Mouse (Mus musculus) MEL (cell line): ENCODE data around the gene Glt8d2.
"Not testable (repeated sequence)": the region's sequence is repeated elsewhere in the genome, so short reads cannot be mapped to it uniquely, and the experiment has no call there.

Source experiments
- CHD2 ChIP-seq: IDR thresholded peaks from 2 replicates; pipeline ENCODE4 v1.6.1; 2011; ENCODE audit warnings: low read length, improper control_type of control experiment
- CTCF ChIP-seq, 3 experiments: IDR thresholded peaks in 2 of 3; conservative IDR thresholded peaks in 1 of 3; 2 replicates each; pipeline ENCODE4 v1.5.1; 2011 to 2012; ENCODE audit warnings: low read length in 3 of 3, low read depth in 2 of 3, mild to moderate bottlenecking in 2 of 3, improper control_type of control experiment in 1 of 3, inconsistent platforms in 1 of 3, mixed read lengths in 1 of 3, moderate library complexity in 1 of 3; ENCODE audit not compliant: control insufficient read depth in 1 of 3, insufficient read depth in 1 of 3, poor library complexity in 1 of 3, severe bottlenecking in 1 of 3
- EP300 ChIP-seq, 2 experiments: IDR thresholded peaks; 2 replicates each; pipeline ENCODE4 v1.6.1; 2011; ENCODE audit warnings: improper control_type of control experiment in 2 of 2, low read length in 2 of 2, low read depth in 1 of 2, mild to moderate bottlenecking in 1 of 2
- GATA1 ChIP-seq: IDR thresholded peaks from 2 replicates; pipeline ENCODE4 v1.6.1; 2011; ENCODE audit warnings: low read depth, low read length, improper control_type of control experiment
- JUND ChIP-seq: IDR thresholded peaks from 2 replicates; pipeline ENCODE4 v1.6.1; 2011; ENCODE audit warnings: low read depth, mild to moderate bottlenecking, improper control_type of control experiment, low read length
- POLR2A ChIP-seq, 2 experiments: IDR thresholded peaks; 2 replicates each; pipeline ENCODE4 v1.6.1; 2011 to 2012; ENCODE audit warnings: low read length in 2 of 2, mild to moderate bottlenecking in 2 of 2, control low read depth in 1 of 2, improper control_type of control experiment in 1 of 2, low read depth in 1 of 2, moderate library complexity in 1 of 2; ENCODE audit not compliant: control insufficient read depth in 1 of 2, insufficient read depth in 1 of 2, poor library complexity in 1 of 2
- POLR2AphosphoS5 ChIP-seq: IDR thresholded peaks from 2 replicates; pipeline ENCODE4 v1.6.1; 2012; ENCODE audit warnings: low read depth, borderline replicate concordance, mild to moderate bottlenecking, inconsistent platforms, low read length, moderate library complexity, mixed read lengths
- TBP ChIP-seq: IDR thresholded peaks from 2 replicates; pipeline ENCODE4 v1.8.0; 2011; ENCODE audit warnings: low read depth, low read length, improper control_type of control experiment
- UBTF ChIP-seq: IDR thresholded peaks from 2 replicates; pipeline ENCODE4 v1.6.1; 2012; ENCODE audit warnings: low read depth, mild to moderate bottlenecking, inconsistent platforms, low read length, improper control_type of control experiment, moderate library complexity, borderline replicate concordance; ENCODE audit not compliant: insufficient read depth
- USF2 ChIP-seq, 2 experiments: IDR thresholded peaks; 2 replicates each; pipeline ENCODE4 v1.6.1; 2011 to 2012; ENCODE audit warnings: improper control_type of control experiment in 2 of 2, low read length in 2 of 2, borderline replicate concordance in 1 of 2, inconsistent platforms in 1 of 2, low read depth in 1 of 2, mild to moderate bottlenecking in 1 of 2; ENCODE audit not compliant: insufficient read depth in 1 of 2

- TF ChIP-seq USF2 (IDR thresholded peaks at IDR 0.05; ENCODE audit: borderline replicate concordance in 1 of 2, insufficient read depth in 1 of 2, low read depth in 1 of 2, low read length in 2 of 2), result peak; percentile 54 to 88; a peak in 3 of 4 replicates
- TF ChIP-seq JUND; CTCF (IDR thresholded peaks at IDR 0.05 in 2 of 3, conservative IDR thresholded peaks at IDR 0.05 in 1 of 3; ENCODE audit: control insufficient read depth in 1 of 3, insufficient read depth in 1 of 3, low read depth in 2 of 3, low read length in 3 of 3, poor library complexity in 1 of 3, severe bottlenecking in 1 of 3); CHD2; UBTF; POLR2AphosphoS5; EP300 (IDR thresholded peaks at IDR 0.05; ENCODE audit: low read depth in 1 of 2, low read length in 2 of 2); GATA1: not testable (repeated sequence)
- peak; percentile 65 to 85 for TF ChIP-seq POLR2A (IDR thresholded peaks at IDR 0.05; ENCODE audit: control insufficient read depth in 1 of 2, insufficient read depth in 1 of 2, low read depth in 1 of 2, low read length in 2 of 2, poor library complexity in 1 of 2)
- peak; percentile 73 for TF ChIP-seq TBP
Observed at GRCm38 (mm10) chr10:82629586-82630255, 60.7 kb downstream of the Glt8d2 start, which contains the start of gene Tdg.
